Mouse (Mus musculus) layer of hippocampus, postnatal 10 days (tissue): ENCODE results near the gene Tnip3. TPM values are rescaled to one million over a fixed set of nuclear protein-coding genes. Genes with fewer than 3 reads are reported as not detected.

Experiments
- DNase-seq, 2 experiments: peaks; one replicate each; pipeline ENCODE4 v3.0.0; 2021; ENCODE audit warnings: low spot score in 2 of 2
- long read RNA-seq: library from polyadenylated mRNA; stranded (forward); transcript quantifications from one replicate; pipeline ENCODE4 v2.0.0, GENCODE M21; 2023
- total RNA-seq, 2 experiments: library from RNA; stranded (reverse); gene quantifications; 2 replicates each; pipeline ENCODE4 v1.2.3; 2021

The Tnip3 gene
- not detected for total RNA-seq
- long read RNA-seq: 0 reads

DNA sequence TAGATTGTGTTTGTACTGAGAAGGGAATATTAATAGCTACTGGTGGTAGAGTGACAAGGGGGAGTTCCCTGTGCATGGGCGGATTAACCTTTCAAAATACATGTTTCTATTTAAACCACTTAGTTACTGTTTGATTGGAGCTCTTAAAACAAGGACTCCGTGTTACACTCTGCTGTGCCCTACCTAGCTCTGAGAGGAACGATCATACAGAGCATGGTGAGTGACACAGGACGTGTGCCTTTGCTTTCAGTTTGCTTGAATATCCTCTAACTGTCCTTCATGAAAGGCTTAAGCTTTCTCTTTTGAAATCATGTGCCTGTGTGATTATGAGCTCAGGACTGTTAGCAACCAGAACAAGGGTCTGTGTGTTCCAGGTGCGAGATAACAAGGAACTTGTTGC is at the start of gene Tnip3:
Tnip3 (plus strand) TSS at position 122 of the 400 bp plus-strand sequence.
- DNase-seq: no peak

DNA sequence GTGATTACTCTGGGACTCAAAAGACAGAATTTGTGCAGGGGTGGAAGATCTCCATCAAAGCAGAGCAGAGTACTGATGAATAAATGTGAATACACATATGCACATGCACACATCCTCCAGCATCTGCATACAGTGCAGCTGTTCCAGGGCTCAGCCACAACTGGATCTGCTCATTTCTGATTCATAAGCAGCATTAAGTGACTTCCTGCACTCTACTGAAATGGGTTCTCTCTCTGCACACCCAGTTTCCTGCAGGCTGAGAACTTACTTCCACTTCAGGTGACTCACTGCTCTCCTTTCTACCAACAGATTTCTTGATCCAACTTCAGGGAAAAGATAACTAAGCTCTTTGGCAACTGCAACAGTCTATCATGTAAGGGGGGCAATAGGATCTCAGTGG is 26.3 kb upstream of the Tnip3 start:
- DNase-seq: no peak

DNA sequence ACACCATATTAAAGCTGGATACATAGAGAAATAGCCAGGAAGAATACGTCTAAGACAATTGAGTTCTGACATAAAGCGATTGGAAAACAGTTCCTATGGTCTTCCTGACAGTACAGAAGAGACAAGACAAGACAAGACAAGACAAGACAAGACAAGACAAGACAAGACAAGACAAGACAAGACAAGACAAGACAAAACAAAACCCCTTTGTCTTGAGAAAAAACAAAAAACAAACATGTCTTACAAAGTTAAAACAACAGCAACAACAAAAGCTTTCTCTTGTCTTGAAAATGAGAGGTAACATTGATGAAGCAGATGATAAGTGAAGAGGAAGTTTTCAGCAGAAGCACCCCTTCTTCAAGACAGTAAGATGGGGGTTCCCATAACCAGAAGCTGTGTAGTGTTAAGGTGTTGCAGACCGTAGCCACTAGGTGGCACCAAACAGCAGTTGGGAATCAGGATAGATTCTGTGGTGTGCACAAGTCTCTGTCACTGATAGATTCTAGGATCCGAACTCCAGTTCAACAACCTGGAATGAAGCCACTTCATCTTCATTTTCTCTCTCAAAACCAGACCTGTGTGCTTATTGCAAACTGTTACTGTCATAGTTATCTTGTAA is 15.0 kb upstream of the Tnip3 start:
- peak; percentile 72 to 78 for DNase-seq

DNA sequence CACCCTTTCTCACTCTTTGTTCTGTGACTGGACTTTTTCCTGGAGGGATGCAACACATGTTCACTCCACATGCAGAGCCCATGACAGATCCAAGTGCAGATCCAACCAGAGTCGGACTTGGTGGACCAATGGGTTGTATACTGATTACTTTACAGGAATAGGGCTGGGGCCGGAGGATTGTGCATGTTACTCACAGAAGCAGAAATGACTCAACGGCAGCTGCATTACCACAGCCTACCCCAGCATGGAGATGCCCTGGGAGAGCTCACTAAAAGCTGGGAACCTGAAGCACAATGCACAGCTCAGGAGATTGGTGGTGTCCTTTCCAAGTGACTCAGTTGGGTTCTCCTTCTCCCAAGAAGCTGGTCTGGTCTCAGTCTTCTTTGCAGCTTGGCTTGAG is 11.3 kb upstream of the Tnip3 start:
- DNase-seq: no peak

DNA sequence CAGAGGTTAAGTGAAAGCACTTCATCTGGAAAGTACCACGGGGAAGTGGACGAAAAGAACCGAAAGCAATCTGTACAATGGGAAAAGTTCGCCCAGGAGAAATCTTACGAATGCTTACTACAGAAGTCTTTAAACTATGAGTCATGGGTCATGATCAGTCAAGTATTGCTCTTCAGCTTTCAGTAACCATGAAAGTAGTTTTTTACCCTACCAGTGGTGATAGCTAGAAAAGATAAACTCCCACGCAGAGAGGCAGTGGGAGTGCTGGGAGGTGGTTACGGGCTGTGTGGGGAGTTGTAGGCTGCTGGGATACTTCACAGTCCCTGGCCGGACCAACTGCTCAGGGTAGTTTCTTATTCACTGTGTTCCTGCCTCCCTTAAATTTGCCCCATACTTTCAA is 8.4 kb upstream of the Tnip3 start:
- no peak for DNase-seq

DNA sequence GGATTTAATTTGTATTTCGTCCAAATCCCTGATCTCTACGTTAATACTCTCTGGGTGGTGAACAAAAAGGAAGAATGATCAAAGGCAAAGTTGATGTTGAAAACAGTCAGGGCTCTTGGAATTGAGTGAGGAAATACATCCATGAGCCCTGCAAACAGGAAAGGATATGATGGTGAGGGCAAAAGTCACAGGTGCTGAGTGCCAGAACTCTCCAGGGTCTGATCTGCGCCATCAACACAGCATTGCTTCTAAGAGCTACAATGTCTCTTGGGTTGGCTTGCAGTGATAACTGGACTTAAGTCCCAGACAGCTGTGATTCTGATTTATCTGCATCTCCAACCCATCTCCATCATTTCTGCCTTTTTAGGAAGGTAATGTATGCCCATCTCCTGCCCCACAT is 4.3 kb upstream of the Tnip3 start:
- no peak for DNase-seq

DNA sequence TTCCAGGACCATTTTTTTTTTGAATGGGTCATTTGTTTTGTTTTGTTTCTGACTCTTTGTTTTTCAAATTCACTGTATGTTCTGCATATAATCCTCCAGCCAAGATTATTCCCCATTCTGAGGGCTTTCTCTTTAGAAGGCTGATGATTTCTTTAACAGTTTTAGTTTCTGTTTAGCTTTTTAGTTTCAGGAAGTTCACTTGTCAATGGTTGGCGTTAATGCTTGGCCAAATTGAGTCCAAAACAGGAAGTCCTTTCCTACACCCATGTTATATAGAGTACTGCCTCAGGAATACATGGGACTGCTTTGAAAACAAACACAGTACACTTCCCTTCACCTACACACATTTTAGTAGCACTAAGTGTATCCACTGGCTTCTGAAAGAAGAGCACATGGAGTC is 2.8 kb downstream of the Tnip3 start:
- no peak for DNase-seq

DNA sequence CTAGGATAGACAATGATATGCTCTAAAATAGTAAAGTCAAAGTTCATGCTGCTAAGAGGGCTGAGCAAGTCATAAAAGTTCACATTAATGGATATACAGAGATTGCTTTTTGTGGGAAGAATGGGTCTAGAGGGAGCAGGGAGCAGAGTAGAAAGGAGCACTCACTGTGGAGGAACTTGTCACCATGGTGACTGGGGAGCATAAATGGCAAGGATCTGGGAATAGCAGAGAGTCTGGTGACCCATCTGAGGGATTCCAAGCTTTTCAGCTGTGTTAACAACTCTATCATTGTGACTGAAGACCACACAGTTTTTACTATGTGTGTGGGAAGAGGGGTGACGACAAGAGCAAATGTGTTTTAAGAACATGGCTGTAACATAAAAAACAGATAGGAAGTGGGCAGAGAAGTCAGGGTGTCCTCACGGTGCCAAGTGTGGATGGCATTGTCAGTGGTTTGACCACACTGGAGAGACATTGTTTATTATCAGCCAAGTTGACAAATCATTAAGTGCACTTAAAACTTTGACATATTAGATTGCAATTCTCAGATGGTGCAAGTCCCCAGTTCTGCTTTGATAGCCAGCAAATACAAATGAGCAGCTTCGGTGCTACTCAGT is 6.2 kb downstream of the Tnip3 start:
- DNase-seq: no peak

DNA sequence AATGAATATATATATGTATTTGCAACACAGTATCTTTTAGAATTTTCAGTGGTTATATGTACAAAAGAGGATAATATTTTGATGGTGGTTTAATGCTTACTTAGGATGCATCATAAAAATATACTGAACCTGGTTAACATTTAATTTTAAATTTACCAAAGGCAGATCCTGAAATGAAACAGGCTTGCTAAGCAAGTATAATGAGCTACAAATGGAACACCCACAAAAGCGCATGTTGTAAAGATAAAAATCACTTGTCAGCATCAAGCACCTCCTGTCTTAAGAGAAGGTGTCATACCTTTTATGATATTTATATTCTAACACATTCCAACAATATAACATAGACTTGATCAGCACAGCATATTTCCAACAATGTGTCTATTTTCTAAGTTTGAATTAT is 8.6 kb downstream of the Tnip3 start:
- DNase-seq: no peak

DNA sequence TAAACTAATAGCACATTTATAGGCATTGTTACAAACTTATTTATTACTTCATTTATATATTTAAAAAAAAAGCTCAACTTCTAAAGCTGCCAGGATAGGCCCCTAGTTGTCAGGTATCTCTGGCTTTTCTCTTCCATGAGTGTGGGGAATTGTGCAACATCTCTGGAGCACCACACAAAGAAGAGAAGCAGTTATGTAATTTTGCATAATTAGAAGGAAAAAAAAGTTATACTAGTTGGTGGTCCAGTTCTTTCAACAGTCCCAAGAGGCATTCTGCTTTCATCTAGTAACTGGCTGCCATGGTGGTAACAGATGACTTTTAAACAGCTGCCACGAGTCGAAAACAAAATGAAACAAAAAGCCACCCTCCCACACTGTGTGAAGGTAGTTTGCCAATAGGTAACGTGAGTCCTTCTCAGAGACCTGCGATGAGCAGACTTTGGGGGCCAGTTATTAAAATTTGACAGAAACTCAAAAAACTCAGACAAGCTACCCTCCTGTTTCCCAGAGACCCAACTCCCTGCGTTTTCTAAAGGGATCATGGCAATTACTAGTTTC is 12.3 kb downstream of the Tnip3 start:
- no peak for DNase-seq

DNA sequence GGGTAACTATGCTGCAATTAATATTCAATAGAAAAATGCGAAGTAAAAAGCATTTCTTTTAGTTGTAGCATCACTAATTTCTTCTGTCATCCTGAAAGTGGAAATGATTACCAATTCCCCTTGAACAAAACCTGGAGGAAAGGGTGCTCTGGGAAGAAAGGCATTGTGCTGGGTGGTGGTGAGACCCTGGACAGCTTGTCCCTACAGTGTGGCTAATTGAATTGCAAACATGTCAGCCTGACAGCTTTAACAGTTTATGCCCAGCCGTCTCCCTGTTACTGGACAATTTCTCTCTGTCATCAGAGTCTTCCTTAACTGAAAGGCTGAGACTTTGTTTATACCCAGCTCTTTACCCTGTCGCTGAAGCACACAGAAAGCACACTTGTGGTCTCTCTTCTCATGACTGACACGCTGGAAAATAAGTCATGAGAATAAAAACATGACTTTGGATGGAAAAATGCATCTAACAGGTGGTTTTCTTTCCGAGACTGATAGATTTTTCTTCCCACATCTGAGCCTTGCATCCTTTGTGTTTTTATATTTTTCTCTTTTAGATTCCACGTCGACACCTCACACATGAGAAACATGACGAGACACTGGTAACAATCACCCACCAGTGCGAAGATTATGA is 13.0 kb downstream of the Tnip3 start:
- DNase-seq: no peak

DNA sequence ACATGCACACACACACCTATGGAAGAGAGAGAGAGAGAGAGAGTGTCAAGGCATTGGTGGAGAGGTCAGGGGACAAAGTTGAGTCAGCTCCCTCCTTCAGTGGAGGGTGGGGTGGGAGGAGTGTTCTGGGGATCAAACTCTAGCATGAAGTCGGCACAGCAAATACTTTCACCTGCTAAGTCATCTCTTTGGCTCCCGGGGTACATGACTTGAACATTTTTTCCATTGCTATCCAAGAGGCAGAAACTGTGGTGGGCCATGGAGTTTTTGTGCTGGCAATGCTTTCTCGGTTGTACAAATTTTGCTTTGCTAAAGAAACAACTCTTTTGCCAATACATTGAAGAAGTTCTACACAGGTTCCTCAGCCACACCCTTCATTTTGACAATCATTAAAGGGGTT is 13.8 kb downstream of the Tnip3 start:
- DNase-seq: no peak

DNA sequence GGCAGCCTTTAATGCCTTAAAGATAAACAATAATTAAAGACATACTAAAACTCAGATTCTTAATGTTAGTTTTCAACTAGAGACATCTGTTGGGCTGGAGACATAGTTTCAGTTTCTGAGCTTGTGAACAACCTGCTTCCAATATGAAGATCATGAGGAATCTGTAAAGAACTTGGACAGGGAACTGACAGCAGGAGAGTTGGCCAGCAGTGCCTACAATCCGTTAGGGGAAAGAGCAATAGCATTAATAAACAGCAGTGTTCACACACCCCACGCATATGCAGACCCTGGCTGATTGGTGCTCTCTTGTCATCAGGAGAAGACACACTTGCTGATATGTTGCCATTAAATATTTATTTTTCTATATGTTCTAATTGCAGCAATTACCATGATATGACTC is 15.0 kb downstream of the Tnip3 start:
- DNase-seq: no peak

DNA sequence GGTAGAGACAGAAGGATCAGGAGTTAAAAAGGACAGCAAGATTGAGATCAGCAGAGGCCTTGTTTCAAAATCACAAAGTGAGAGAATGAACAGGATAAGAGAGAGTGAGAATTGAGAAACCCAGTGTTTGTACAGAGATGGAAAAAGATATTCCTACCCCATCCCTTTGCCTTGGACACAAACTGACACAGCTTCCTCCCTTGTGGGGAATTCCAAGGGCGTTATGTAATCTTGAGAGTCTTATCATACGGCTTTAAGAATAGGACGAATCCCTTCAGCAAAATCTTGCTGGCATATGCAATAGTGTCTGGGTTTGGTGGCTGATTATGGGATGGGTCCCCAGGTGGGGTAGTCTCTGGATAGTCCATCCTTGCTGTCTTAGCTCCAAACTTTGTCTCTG is 16.0 kb downstream of the Tnip3 start:
- DNase-seq: no peak

DNA sequence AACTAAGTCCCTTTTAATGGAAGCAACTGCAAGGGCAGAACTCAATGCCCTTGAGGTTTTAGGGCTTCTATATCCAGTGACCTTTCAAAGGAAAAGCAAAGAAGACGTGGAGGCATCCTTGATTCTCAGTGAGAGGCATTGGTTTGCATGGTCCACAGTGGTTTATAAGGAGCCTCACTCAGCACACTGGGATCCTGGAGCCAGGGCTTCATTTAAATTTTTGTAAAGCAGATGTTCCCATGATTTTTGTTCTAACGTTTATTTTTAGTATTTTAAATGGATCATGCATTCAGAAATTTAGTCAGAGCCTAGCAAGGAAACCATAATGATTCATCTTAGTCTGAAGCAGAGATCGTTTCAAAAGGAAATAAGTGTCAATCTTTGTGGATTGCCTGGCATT is 17.3 kb downstream of the Tnip3 start:
- DNase-seq: no peak

DNA sequence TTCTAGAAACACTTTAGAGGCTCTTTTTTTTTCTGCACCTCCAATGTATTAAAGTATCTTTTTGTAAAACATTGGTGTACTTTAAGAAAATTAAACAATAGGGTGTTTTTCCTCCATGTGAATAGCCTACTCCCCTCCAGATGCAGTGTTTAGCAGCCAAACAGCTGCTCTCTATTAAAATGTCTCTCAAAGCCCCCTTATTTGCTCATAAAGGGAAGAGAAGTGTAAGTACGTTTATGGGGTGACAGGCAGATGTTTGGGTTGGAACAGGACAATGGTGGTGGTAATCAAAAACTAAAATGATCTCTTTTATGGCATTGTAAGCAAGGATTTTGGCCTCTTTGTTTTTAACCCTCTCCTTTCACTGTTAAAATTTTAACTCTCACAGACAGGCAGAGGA is 17.8 kb downstream of the Tnip3 start:
- DNase-seq: no peak

DNA sequence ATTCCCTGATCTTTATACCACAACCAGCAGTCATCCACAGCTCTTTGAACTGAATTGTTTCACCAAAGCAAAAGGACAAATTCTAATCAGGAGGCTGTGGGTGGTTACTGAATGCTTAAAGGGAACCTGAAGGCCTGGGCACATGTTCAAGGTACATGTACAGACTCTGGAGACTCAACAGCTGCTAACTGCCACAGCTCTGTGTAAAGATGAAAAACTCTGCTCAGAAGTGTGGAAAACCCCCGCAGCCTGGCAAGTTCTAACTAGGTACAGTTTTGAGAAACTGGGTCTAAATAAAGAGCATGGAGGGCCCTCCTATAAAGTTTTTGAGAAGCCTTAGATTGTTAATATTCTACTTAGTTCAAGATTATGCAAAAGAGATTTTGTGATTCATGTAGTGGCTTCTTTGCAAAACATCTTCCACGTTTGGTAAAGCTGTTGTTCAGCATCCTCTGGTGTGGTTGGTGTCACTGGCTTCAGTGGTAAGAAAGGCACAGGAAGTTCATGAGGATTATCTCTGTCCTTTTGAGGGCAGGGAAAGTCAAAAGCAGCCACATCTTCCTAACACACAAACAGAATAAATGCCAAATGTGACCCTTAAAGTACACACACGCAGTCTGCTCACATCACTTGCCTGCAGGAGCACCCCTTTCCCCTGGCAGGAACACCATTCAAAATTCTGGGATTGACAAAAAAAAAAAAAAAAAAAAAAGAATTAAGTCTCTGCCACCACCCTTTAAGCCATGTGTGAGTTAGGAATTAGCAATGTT is 39.0 kb downstream of the Tnip3 start:
- DNase-seq: no peak

DNA sequence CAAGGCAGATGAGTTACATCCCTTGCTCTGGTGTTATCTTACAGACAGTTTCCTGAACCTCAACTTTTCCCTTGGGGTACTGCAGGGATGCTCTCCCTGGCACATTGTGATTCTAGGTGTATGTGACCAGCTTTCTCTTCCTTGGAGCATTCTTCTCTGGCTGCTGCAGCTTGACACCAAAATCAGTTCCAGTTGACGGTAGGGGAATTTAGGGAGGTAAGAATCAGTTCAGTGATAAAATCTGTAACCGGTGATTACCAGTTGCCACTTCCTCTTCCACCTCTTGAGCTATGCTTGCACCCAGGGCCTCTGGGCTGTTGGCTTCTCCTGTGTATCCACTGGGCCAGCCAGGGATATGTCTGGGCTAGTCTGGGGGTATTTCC is 39.5 kb downstream of the Tnip3 start:
- no peak for DNase-seq

DNA sequence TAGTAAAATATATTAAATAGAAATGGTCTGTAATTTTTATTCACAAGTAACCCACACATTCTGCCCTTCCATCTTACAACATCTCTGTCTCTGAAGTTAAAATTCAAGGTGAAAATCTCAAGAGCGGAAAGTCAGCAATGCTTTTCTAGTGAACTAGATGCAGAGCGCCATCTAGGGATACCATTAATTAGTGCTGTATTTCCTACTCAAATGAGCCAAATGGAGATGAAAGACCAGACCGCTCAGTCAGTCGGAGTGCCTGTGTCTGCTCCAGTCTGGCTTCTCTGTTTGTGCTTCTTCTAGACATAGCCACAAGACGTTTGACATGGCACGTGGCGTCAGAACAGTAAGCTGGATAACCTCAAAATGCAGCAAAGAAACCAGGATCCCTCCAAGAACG is 44.6 kb downstream of the Tnip3 start:
- peak; percentile 36 to 57 for DNase-seq

DNA sequence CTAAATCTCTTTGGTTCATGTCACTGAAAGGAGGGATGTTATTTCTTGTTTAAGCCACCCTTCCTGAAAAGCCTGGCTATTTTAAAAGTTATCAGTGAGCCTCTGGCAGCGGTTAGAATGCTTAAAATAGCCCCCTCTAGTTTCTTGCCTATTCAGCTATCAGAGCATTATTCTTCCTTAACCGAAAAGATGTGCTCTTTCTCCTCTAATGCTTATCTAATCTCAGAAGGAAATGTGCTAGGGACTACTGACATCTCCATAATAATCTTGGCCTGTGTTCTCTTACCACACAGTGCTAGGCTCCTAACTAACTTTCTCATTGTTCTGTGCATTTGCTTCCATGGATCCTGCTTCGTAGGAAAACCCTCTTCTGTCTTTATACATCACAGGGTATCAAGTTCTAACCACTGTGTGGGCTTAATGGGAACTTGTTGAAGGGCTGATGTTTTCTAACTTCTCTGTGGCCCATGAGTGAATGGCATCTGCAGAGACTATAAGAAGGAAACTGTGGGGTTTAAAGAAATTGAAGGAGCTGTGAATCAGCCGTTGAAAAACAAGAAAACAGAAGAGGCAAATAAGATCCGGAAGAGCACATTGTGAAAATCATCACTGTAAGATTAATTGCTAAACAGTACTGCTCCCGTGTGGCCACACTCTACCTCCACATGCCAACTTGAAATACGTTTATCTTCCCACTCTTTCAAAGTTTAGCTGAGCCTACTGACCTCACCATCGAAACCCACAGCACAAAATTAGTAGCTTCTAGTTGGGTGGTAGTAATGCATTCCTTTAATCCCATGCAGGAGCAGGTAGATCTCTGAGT is 53.2 kb downstream of the Tnip3 start:
- no peak for DNase-seq

DNA sequence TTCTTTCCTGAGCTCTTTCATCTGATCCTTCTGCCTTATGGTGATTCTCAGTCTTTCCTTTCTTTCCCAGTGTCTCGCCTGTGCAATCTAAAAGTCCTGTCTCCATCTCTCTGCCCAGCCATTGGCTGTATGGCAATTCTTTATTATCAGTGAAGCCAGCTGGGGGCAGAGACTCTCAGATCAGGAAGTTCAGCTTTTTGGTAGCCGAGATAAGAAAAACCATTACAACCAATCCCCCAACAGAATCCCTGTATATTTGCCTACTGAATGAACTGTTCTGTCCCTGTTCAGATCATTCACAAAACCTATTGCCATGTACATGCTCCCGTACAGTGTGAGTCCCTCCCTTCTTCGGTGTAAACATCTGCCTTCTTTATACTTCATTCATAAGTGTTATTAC is 57.9 kb downstream of the Tnip3 start:
- DNase-seq: no peak
